Mouse (Mus musculus) left cerebral cortex, postnatal 4 days (tissue): ENCODE results near the gene Cd2bp2. TPM values are rescaled to one million over a fixed set of nuclear protein-coding genes. Genes with fewer than 3 reads are reported as not detected.

Source experiments
- DNase-seq: peaks from one replicate; pipeline ENCODE4 v3.0.0-alpha.2; 2022
- intact Hi-C: fragments of 180-260 bp; cut with DNase I; formaldehyde crosslinking; loops from one replicate; pipeline ENCODE4 v1.15.1; 2025
- total RNA-seq, 2 experiments: library from RNA; stranded (reverse); gene quantifications; 2 replicates each; pipeline ENCODE4 v1.2.3; 2021

Gene Cd2bp2
- total RNA-seq, 2 experiments from 2014 or later, result 65.8 to 78.8 TPM

- DNase-seq, result no peak
- intact Hi-C loops, result no loop called here
Observed at GRCm38 (mm10) chr7:127145387-127146266, 50.2 kb downstream of the Cd2bp2 start.

- intact Hi-C loops, result no loop called here
- no peak for DNase-seq
Observed at GRCm38 (mm10) chr7:127144412-127144811, 51.4 kb downstream of the Cd2bp2 start.

- no peak for DNase-seq
- intact Hi-C loops, result no loop called here
Observed at GRCm38 (mm10) chr7:127142666-127143065, 53.2 kb downstream of the Cd2bp2 start.

- DNase-seq, result no peak
- intact Hi-C loops, result no loop called here
Observed at GRCm38 (mm10) chr7:127142214-127142613, 53.6 kb downstream of the Cd2bp2 start.

Other genes with a start within 250 kb of the Cd2bp2 start
- gene Asphd1, start 246.5 kb downstream of the Cd2bp2 start, total RNA-seq, result 10 to 100 TPM; 26.5 to 31.9 TPM
- 100 to 1,000 TPM; 214 to 235 TPM for gene Sez6l2, start 245.5 kb downstream of the Cd2bp2 start, total RNA-seq
- gene Cdipt, start 220.1 kb downstream of the Cd2bp2 start, total RNA-seq, result 100 to 1,000 TPM in 1 of 2 experiments, 10 to 100 TPM in 1; 92.7 to 104 TPM
- gene Cdiptos, start 220.0 kb downstream of the Cd2bp2 start, total RNA-seq, result not detected
- gene Mvp, start 181.4 kb downstream of the Cd2bp2 start, total RNA-seq, result 1 to 10 TPM; 5.4 to 6.0 TPM
- 1 to 10 TPM in 1 of 2 experiments, not detected in 1; 1.6 TPM for gene Pagr1b, start 179.6 kb downstream of the Cd2bp2 start, total RNA-seq
- 10 to 100 TPM; 10.2 to 15.4 TPM for gene Pagr1a, start 178.7 kb downstream of the Cd2bp2 start, total RNA-seq
- gene Gm42742, start 175.0 kb downstream of the Cd2bp2 start, total RNA-seq, result 10 to 100 TPM; 36.7 to 48.6 TPM
- 100 to 1,000 TPM; 132 to 136 TPM for gene Prrt2, start 174.8 kb downstream of the Cd2bp2 start, total RNA-seq
- 100 to 1,000 TPM; 322 to 334 TPM for gene Maz, start 169.0 kb downstream of the Cd2bp2 start, total RNA-seq
- 10 to 100 TPM; 10.4 to 12.5 TPM for gene Kif22, start 153.6 kb downstream of the Cd2bp2 start, total RNA-seq
- not detected for gene Zg16, start 108.7 kb downstream of the Cd2bp2 start, total RNA-seq
- gene AI467606, start 104.7 kb downstream of the Cd2bp2 start, total RNA-seq, result under 1 TPM; 0.77 to 0.90 TPM
- under 1 TPM in 1 of 2 experiments, not detected in 1; 0.18 TPM for gene Qprt, start 73.8 kb downstream of the Cd2bp2 start, total RNA-seq
- under 1 TPM; 0.22 to 0.74 TPM for gene Spn, start 58.2 kb downstream of the Cd2bp2 start, total RNA-seq
- gene Tbc1d10b, start 12.4 kb upstream of the Cd2bp2 start, total RNA-seq, result 10 to 100 TPM; 73.8 to 78.8 TPM
- 1 to 10 TPM in 1 of 2 experiments, not detected in 1; 1.2 TPM for gene Mylpf, start 12.8 kb upstream of the Cd2bp2 start, total RNA-seq
- gene Zfp553, start 37.0 kb upstream of the Cd2bp2 start, total RNA-seq, result 10 to 100 TPM; 28.4 to 28.8 TPM
- 1 to 10 TPM; 7.9 to 8.8 TPM for gene Sept1, start 37.1 kb upstream of the Cd2bp2 start, total RNA-seq
- gene Zfp771, start 48.2 kb upstream of the Cd2bp2 start, total RNA-seq, result 10 to 100 TPM; 54.9 to 64.5 TPM
- gene Dctpp1, start 64.7 kb upstream of the Cd2bp2 start, total RNA-seq, result 10 to 100 TPM; 49.8 to 63.1 TPM
- gene Sephs2, start 78.0 kb upstream of the Cd2bp2 start, total RNA-seq, result 10 to 100 TPM; 42.6 to 42.9 TPM
- 1 to 10 TPM; 1.2 to 1.6 TPM for gene Itgal, start 100.2 kb upstream of the Cd2bp2 start, total RNA-seq
- 10 to 100 TPM; 20.3 to 22.0 TPM for gene Zfp768, start 149.5 kb upstream of the Cd2bp2 start, total RNA-seq
- gene Zfp747, start 180.0 kb upstream of the Cd2bp2 start, total RNA-seq, result 1 to 10 TPM; 7.9 to 8.9 TPM
- gene 9130019O22Rik, start 191.1 kb upstream of the Cd2bp2 start, total RNA-seq, result 1 to 10 TPM; 2.8 to 3.0 TPM
- gene E430018J23Rik, start 197.6 kb upstream of the Cd2bp2 start, total RNA-seq, result 1 to 10 TPM; 4.6 to 7.6 TPM
- 1 to 10 TPM; 4.3 to 4.4 TPM for gene Zfp764, start 210.8 kb upstream of the Cd2bp2 start, total RNA-seq
- 10 to 100 TPM; 11.3 to 12.6 TPM for gene Zfp688, start 226.0 kb upstream of the Cd2bp2 start, total RNA-seq